Mouse (Mus musculus) hindbrain, embryonic 14.5 days (tissue): ENCODE measurements around the gene Rgn. TPM values are rescaled to one million over a fixed set of nuclear protein-coding genes. Genes with fewer than 3 reads are reported as not detected.

Source experiments
- ATAC-seq: fragments of 200-750 bp; cut with Nextera tagmentation; 2 replicates; pipeline ENCODE4 v1.8.0; 2017; ENCODE audit warnings: moderate number of reproducible peaks, mild to moderate bottlenecking, moderate TSS enrichment, moderate library complexity; ENCODE audit not compliant: low FRiP score
- DNase-seq: peaks from one replicate; pipeline ENCODE4 v3.0.0-alpha.2; 2015; ENCODE audit warnings: low spot score
- H3K27ac ChIP-seq: fragments of 300-500 bp; sonication (generic); 2 replicates; pipeline ENCODE4 v1.5.1; 2014; ENCODE audit warnings: mild to moderate bottlenecking, moderate library complexity
- H3K27me3 ChIP-seq: fragments of 300-500 bp; sonication (generic); 2 replicates; pipeline ENCODE4 v1.6.1; 2014; ENCODE audit warnings: mild to moderate bottlenecking, low read length, mixed read lengths; ENCODE audit not compliant: control insufficient read depth, insufficient read depth
- H3K36me3 ChIP-seq: fragments of 300-500 bp; sonication (generic); replicated peaks from 2 replicates; pipeline ENCODE4 v1.6.1; 2014; ENCODE audit not compliant: control insufficient read depth, insufficient read depth
- H3K4me1 ChIP-seq: fragments of 300-500 bp; sonication (generic); replicated peaks from 2 replicates; pipeline ENCODE4 v1.6.1; 2014; ENCODE audit warnings: antibody characterized with exemption, low read length, mixed read lengths; ENCODE audit not compliant: control insufficient read depth, insufficient read depth
- H3K4me2 ChIP-seq: fragments of 300-500 bp; sonication (generic); replicated peaks from 2 replicates; pipeline ENCODE4 v1.6.1; 2014; ENCODE audit warnings: mild to moderate bottlenecking, moderate library complexity
- H3K4me3 ChIP-seq: fragments of 300-500 bp; sonication (generic); replicated peaks from 2 replicates; pipeline ENCODE4 v1.5.1; 2014; ENCODE audit warnings: mild to moderate bottlenecking, low read length
- H3K9ac ChIP-seq: fragments of 300-500 bp; sonication (generic); 2 replicates; pipeline ENCODE4 v1.6.1; 2014
- H3K9me3 ChIP-seq: fragments of 300-500 bp; sonication (generic); 2 replicates; pipeline ENCODE4 v1.6.1; 2016; ENCODE audit warnings: low read length; ENCODE audit not compliant: control insufficient read depth
- WGBS: fragments of 180-500 bp; shearing (Covaris S2); extraction: QIAGEN DNeasy Blood & Tissue Kit; methylation state at CpG from one replicate; pipeline ENCODE4 v1.1.7; 2014; 5-methylcytosine and 5-hydroxymethylcytosine counted together
- polyA plus RNA-seq: library from polyadenylated mRNA; unstranded; fragments of >200 nt; fragmentation: Nextera tagmentation; extraction: Ambion mirVana; gene quantifications from 2 replicates; pipeline ENCODE4 v1.2.1, GENCODE M21; 2014

The Rgn gene
- polyA plus RNA-seq, 1 experiment from 2014 or later, result 0.94 TPM

DNA sequence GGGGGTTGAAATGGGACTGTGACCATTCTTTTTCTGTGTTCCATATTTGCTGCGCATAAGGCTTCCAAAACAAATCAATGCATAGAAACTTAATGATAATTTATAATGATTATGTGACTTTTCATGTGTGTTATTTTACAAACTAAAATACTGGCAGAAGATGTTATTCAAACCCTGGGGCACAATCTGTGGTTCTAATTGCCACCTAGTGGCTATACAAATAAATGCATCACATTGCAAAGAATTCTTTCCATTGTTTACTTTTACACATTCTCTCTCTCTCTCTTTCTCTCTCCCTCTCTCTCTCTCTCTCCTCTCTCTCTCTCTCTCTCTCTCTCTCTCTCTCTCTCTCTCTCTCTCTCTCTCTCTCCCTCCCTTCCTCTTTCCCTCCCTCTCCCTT lies 12.3 kb downstream of the Rgn start:
- Histone ChIP-seq H3K4me3 (no peak overlapping the region), H3K27ac (no peak overlapping the region), H3K4me2 (no peak overlapping the region), H3K9ac (no peak overlapping the region), H3K27me3 (no peaks in the 10 kb centered on the region), H3K36me3 (no peaks in the 10 kb centered on the region), H3K9me3 (no peaks in the 10 kb centered on the region), H3K4me1 (no peaks in the 10 kb centered on the region)
- peak; percentile 44 for DNase-seq
- no peak for ATAC-seq
- 35% methylated on average over 1 of the region's 1 CpGs for WGBS

DNA sequence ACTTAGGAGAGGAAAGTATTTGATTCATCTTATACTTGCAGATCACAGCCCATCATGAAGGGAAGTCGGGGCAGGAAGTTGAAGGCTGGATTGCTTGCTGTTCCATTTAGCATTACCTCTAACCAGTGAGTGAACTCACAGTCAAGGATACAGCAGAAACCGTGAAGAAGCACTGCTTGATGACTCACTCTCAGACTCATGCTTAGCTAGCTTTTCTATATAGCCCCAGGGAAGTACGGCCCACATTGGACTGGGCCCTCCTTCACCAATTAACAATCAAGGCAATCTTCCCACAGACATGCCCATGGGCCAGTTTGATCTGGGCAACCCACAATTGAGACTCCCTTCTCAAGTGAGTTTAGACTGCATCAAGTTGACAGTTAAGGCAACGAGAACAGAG lies 14.4 kb downstream of the Rgn start:
- no peak for ATAC-seq
- Histone ChIP-seq H3K36me3 (no peaks in the 10 kb centered on the region), H3K4me1 (no peaks in the 10 kb centered on the region), H3K27me3 (no peaks in the 10 kb centered on the region), H3K9ac (no peak overlapping the region), H3K4me2 (no peak overlapping the region), H3K27ac (no peak overlapping the region), H3K9me3 (no peaks in the 10 kb centered on the region), H3K4me3 (no peak overlapping the region)
- no peak for DNase-seq
- 83% methylated on average over 4 of the region's 4 CpGs for WGBS

DNA sequence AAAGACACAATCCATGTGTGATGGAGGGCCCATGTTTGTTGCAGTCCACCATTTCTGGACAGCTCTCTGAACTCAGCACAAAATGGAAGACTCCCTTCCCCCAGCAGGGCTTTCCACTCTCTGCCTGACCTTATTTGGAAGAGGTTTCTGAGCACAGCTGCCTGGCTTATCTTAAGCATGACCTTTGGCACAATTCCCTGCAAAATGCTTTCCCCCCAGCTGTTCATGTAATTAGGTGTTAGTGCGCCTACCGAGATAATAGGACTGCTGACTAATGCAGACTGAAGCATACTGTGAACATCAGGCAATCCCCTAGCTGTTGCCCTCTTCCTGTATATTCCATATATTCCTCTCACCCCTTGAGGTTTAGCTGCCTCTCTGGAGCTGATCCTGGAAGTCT lies 21.4 kb downstream of the Rgn start:
- Histone ChIP-seq H3K27ac (no peak overlapping the region), H3K4me1 (no peaks in the 10 kb centered on the region), H3K9ac (no peak overlapping the region), H3K27me3 (no peaks in the 10 kb centered on the region), H3K4me2 (no peak overlapping the region), H3K36me3 (no peaks in the 10 kb centered on the region), H3K9me3 (no peaks in the 10 kb centered on the region), H3K4me3 (no peak overlapping the region)
- DNase-seq (no peak), ATAC-seq (no peak)
- WGBS, result 76% methylated on average over 2 of the region's 2 CpGs

DNA sequence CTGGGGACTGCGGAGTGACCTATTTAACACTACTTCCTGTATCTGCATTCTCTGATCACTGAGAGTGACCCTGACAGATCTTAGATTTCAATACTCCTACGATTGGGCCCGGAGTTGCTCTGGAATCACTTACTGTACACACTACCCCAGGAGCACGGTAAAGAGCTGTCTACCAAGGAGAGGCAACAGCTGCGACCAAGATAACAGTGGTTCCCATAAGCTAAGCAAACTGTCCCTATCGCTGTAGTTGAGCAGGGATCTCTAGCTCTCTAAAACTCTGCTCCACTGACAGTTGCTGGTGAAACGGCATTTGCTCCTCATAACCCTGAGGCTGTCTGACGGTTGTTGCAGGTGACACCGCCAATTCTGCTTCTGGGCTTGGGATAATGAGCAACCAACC lies 23.1 kb downstream of the Rgn start:
- Histone ChIP-seq H3K9me3 (no peaks in the 10 kb centered on the region), H3K27me3 (no peaks in the 10 kb centered on the region), H3K27ac (no peak overlapping the region), H3K4me2 (no peak overlapping the region), H3K4me1 (no peaks in the 10 kb centered on the region), H3K36me3 (no peaks in the 10 kb centered on the region), H3K4me3 (no peak overlapping the region), H3K9ac (no peak overlapping the region)
- 89% methylated on average over 9 of the region's 9 CpGs for WGBS
- DNase-seq, result no peak
- no peak for ATAC-seq

- Histone ChIP-seq H3K4me3 (no peak overlapping the region), H3K27me3 (no peaks in the 10 kb centered on the region), H3K4me1 (no peaks in the 10 kb centered on the region), H3K9me3 (no peaks in the 10 kb centered on the region), H3K27ac (no peak overlapping the region), H3K36me3 (no peaks in the 10 kb centered on the region), H3K4me2 (no peak overlapping the region), H3K9ac (no peak overlapping the region)
- DNase-seq (no peak), ATAC-seq (no peak)
- 87% methylated on average over 4 of the region's 4 CpGs for WGBS
Observed at GRCm38 (mm10) chrX:20573927-20574326, 24.3 kb downstream of the Rgn start.

DNA sequence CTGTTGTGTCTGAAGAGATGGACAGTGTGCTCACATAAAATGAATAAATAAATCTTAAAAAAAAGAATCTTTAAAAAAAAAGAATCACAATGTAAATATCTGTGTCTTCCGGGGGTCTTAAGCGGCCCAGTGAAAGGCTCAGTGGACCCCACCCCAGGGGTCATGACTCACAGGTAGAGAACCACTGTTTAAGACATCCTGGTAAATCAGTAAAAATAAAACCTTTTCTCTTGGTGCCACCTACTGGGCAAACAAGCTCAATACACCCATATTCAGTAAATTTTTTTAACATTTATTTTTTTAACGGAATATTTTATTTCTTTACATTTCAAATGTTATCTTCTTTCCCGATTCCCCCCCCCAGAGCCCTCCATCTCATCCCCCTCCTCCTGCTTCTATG lies 38.4 kb downstream of the Rgn start:
- no peak overlapping the region for H3K9ac ChIP-seq
- no peaks in the 10 kb centered on the region for H3K27me3 ChIP-seq
- no peak overlapping the region for H3K4me3 ChIP-seq
- no peaks in the 10 kb centered on the region for H3K4me1 ChIP-seq
- H3K4me2 ChIP-seq, result no peak overlapping the region
- DNase-seq (peak; percentile 34), ATAC-seq (no peak)
- no peaks in the 10 kb centered on the region for H3K9me3 ChIP-seq
- H3K27ac ChIP-seq, result no peak overlapping the region
- H3K36me3 ChIP-seq, result no peaks in the 10 kb centered on the region
- 25% methylated on average over 4 of the region's 4 CpGs for WGBS

DNA sequence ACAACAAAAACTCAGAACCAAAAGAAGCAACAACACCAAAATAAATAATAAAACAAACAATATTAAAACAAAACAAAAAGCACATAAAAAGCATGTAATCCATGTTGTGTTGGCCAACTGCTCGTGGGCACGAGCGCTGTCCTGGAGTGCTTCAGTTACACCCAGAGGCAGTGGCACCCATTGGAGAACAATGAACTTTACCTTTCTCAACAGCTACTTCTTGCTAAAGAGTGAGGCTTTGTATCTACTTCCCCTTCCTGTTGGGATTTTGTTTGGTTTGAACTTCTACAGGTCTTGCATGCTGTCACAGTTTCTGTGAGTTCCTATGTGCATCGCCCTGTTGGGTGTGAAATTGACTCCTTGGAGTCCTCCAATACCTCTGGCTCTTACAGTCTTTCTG lies 58.9 kb downstream of the Rgn start:
- Histone ChIP-seq H3K4me3 (no peak overlapping the region), H3K36me3 (no peaks in the 10 kb centered on the region), H3K4me2 (no peak overlapping the region), H3K27ac (no peak overlapping the region), H3K27me3 (no peaks in the 10 kb centered on the region), H3K9me3 (no peaks in the 10 kb centered on the region), H3K4me1 (no peaks in the 10 kb centered on the region), H3K9ac (no peak overlapping the region)
- no peak for DNase-seq
- WGBS, result 90% methylated on average over 4 of the region's 4 CpGs
- ATAC-seq, result no peak

Other genes with a start within 250 kb of the Rgn start
- gene Rp2, start 185.3 kb upstream of the Rgn start, polyA plus RNA-seq, result 16.9 and 18.6 TPM in 2 replicates
- 4.8 and 5.7 TPM in 2 replicates for gene Jade3, start 124.1 kb upstream of the Rgn start, polyA plus RNA-seq
- gene Rbm10, start 67.7 kb downstream of the Rgn start, polyA plus RNA-seq, result 41.7 and 44.4 TPM in 2 replicates
- gene Ndufb11, start 67.8 kb downstream of the Rgn start, polyA plus RNA-seq, result 237 and 259 TPM in 2 replicates
- gene Uba1, start 108.5 kb downstream of the Rgn start, polyA plus RNA-seq, result 332 and 338 TPM in 2 replicates
- gene Cdk16, start 138.2 kb downstream of the Rgn start, polyA plus RNA-seq, result 126 and 142 TPM in 2 replicates
- 81.4 and 91.6 TPM in 2 replicates for gene Usp11, start 154.1 kb downstream of the Rgn start, polyA plus RNA-seq
- gene Araf, start 248.0 kb downstream of the Rgn start, polyA plus RNA-seq, result 340 and 353 TPM in 2 replicates